Mouse (Mus musculus) heart, adult 11 months (tissue): ENCODE results near the gene Pdk2.

Experiments used
- DNase-seq: peaks from one replicate; pipeline ENCODE4 v3.0.0; 2022

The Pdk2 gene

DNA sequence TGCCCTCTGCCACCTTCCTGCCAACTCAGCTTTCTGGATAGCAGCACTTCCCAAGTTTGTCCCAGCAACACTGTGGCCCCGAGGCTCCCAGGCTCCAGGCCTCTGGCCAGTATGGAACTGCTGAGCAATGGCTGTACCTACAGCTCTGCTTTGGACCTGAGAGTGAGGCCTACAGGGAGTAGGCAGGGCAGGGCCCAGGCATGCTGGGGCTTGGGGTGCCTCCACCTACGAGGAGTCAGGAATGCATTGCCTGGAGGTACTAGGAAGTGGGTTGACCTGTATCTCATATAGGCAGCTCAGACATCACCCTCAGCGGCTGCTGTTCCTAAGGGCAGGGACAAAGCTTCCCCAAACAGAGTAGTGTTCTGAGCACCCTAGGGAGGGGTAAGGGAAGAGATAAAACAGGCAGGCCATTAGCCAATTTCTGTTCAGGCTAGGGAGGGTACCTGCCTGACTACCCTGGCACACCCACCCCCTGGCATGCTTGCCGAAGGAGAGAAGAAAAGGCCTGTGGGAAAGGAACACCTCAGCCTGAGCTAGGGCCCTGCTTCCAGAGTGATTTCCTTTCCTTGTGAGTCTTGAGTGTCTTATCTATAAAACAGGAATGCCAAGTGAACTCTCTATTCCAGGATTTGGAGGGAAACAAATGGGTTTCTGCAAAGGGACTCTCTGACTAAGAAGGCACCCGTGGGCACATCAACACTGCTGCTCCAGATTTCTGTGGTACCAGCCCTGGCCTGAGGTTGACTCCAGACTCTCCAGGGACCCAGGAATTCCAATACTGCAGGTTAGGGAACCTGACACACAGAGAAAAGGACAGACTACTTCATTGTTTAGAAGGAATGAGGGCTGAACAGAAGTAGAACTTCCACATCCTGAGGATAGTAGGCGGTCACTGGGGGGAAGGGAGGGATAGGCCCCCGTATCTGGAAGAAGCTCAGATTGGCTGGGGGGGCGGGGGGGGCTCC lies 29.3 kb upstream of the Pdk2 start:
- DNase-seq: peak; percentile 92

GRCm38 (mm10) chr11:95069226-95069957 lies 28.2 kb upstream of the Pdk2 start:
- peak; percentile 83 for DNase-seq

DNA sequence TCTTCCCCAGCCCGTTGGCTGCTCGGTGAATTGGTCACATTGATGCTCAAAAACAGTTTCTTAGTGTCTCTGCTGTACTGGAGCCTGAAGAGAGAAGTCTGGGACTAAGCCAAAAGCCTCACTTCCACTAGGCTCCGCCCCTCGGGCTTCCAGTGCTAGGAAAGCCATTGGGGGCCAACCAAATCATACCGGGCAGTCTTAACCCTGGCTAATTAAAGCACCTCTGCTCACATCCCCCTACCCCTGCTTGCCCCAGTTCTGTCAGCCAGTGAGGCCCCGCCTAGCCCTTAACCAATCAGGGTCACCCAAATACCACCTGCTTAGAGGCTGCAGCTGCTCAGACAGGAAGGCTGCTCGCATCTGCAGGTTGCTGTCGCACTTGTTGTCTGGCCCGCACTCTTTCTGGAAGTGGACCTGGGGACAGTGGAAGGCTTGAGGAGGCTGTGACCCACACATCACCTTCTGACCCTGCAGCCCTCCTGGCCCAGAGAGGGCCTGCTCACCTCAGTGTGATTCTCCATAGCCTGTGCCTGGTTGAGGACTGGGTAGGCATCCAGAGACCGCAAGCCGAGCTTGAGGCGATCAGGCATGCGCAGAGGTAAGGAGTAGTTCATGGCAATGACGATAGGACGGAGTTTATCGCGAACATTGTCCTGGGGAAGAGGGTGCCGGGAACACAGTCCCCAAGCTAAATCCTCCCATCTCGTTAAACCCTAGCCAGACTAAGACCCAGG lies 15.8 kb upstream of the Pdk2 start:
- peak; percentile 74 for DNase-seq

DNA sequence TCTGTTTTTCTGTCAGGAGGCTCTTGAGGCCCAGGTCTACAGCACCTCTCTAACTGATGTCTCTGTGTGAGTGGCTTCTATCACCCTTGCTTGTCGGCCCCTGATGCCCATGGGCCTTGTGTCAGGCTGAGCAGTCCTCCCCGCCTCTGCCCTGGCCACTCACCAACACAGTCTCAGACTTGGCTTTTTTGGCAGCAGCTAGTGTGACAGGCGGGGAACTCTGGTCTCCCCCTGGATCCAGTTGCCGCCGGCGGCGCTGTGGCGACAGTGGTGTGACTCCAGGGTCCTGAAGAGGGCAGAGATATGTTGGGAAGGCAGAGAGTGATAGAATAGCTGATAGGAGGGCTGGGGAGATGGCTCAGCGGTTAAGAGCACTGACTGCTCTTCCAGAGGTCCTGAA lies 11.9 kb upstream of the Pdk2 start:
- DNase-seq: peak; percentile 86

DNA sequence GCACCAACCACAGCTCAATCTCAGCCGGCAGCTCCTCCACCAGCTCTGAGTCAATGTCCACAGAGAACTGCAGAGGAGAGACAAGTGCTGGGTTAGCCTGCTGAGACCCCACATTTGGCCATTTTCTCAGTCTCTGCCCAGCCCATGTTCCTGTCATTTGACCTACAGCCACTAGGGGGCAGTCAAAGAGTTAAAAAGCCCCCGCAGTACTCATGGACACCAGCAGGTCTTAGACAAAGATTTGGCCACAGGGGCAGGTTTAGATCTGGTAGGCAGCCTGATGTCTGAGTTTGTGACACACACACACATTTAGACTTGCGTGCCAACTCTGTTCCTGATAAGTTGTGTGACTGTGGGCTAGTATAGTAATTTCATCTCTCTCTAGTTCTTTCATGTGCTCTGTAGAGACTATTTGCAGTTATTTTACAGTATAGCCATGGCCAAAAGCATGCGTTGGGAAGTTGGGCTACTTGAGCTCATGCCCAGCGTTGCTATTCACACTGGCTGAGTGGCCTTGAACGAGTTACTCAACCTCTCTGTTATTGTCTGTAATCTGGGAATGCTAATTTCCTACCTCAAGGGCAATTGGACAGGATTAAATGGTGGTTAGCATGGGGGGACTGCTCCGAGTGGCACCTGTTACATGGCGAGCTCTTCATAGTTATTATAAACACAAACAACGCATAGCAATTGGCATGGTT lies 6.0 kb upstream of the Pdk2 start:
- peak; percentile 95 for DNase-seq

- DNase-seq: no peak
Observed at GRCm38 (mm10) chr11:95044185-95044870, 3.2 kb upstream of the Pdk2 start.

DNA sequence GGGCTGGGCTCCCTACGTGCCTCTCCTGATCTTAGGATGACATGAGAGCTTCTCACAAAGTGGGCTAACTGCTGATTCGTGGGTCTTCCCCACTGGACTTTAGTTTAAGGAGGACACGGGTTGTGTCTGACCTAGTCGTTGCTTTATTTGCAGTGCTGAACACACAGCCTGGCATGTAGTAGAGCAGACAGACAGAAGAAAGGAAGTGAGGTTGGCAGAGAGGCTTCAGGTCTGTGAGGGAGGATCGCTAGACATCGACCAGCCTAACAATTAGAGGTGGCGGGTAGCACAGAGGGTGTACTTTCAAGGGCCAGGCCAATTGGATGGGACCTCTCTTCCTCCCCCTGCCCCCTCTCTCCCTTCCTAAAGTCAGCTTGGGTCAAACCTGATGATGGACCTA lies 2.5 kb upstream of the Pdk2 start:
- no peak for DNase-seq

- DNase-seq: no peak
Observed at GRCm38 (mm10) chr11:95043060-95043459, 1.9 kb upstream of the Pdk2 start.

GRCm38 (mm10) chr11:95042096-95042495 lies 942 bp upstream of the Pdk2 start:
- DNase-seq: peak; percentile 98

- DNase-seq: peak; percentile 99
Observed at GRCm38 (mm10) chr11:95040491-95041138, 539 bp downstream of the Pdk2 start.

DNA sequence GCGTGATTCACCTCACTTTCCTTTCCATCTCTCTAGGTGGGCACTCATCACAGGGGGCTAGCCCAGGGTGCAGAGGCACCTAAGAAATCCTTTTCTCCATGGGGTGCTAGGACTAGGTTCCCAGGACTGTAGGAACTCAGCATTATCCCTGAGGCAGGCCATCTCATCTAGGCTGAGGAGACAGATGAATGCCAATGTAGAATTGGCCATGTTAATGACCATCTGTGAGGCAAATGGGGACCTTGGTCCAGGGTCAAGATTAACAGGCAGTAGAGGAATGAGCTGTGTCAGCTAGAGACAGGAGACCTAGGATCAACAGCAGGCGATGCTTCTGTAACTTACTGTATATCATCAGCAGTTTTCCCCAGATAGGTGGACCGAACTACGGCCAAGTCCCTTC lies 1.4 kb downstream of the Pdk2 start:
- no peak for DNase-seq

DNA sequence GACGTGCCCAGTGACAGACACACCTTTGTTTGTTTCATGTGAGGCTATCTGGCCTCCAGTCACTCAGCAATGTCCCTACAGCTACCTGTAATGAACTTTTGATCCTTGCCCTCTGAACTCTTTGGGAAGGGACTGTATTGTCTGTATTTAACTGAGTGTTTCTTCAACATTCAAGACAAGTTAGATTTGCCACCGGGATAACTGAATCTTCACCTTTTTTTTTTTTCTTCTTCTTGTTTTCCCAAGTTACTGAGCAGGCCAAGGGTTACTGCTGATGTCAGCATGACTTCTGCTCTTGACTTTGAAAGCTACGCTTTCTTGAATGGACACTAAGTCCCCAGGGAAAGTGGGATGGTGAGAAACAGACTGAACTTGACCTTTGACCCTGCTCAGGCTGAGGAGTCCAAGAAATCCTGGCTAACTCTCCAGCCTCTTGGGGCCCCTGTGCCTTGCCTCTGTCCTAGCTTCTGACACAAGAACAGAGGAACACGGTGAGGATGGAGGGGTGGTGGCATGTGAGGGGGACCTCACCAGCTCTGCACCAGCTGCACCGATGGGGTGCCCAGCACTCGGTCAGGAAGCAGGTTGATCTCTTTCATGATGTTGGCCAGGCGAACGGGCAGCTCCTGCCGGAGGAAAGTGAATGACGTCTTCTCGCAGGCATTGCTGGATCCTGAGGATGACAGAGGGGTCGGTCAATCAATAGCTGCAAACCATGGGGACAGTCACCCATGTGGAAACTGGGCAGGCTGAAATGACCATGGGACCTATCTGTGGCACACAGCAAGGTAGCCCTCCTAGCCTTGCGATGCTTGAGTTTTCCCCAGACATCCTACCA lies 2.1 kb downstream of the Pdk2 start:
- DNase-seq: peak; percentile 94

DNA sequence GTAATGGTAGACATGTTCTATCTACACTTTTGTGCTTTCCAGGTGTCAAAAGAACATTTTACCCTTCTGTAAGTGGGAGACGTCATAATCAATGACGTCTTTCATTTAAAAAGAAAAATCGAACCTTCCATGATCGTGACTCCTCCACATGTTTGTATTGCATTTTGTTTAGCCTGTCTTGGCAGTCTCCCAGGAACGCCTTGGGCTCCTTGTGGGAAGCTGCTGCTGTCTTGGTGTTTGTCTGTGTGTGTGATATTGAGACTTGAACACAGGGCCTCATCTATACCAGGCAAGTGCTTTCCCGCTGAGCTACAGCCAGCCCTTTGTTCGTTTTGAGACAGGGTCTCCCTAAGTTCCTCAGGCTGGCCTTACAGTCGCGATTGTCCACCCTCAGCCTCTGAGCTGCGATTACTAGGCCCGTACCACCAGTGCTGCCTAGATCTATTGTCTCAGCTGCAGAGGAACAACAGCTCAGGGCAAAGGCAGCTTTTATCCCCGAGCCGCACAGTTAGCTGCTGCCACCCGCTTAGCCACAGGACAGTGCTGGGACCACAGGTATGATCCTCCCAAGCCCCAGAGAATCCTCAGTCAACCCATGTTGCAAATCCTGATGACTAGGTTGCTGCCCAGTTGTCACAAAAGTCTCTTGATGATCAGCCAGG lies 2.9 kb downstream of the Pdk2 start:
- no peak for DNase-seq

DNA sequence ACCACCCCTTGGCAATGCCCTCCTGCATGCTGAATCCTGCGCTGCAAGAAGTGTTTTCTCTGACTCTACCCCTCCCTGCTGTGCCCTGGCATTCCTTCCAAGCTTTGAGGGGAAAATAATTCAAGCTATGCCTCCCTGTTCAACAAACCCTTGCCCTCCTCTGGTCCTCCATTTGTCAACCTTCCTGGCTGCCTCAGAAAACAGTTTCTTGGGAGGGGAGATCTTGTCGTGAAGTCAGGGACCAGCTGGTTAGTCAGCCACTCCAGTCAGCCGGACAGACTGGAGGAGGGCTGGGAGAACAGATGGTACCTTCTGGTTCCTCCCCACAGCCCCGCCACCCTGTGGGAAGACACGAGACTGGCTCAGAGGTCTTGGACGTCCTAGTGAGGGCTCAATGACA lies 3.8 kb downstream of the Pdk2 start:
- no peak for DNase-seq

- no peak for DNase-seq
Observed at GRCm38 (mm10) chr11:95036521-95036920, 4.6 kb downstream of the Pdk2 start.

GRCm38 (mm10) chr11:95034902-95035301 lies 6.3 kb downstream of the Pdk2 start:
- no peak for DNase-seq

- no peak for DNase-seq
Observed at GRCm38 (mm10) chr11:95033617-95034016, 7.5 kb downstream of the Pdk2 start.

- no peak for DNase-seq
Observed at GRCm38 (mm10) chr11:95032945-95033344, 8.2 kb downstream of the Pdk2 start.

DNA sequence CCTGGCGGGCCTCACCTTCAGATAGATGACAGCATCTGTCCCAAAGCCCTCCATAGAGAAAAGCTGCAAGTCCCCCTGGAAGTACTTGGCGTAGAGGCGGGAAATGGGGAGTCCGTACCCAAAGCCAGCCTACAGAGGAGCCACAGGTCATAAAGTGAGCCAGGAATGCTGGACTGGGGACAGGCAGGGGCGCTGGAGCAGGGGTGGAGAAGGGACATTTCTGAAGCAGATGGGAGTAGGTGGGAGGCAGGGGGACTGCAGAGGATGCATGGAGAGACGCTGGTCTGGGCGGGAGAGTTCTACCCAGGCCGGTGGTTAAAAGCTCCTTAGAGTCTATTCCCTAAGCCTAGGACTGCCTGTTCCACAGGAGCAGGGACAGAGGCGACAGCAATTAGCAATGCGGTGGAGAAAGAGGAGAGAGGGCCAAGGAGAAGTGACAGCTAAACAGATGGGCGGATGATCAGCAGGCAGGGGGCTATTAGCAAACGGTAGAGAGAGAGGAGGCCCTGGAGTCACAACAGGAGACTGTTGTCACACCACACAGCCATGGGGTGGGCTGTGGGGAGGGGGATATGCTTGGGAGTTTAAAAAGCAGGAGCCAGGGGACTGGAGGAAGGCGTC lies 13.2 kb downstream of the Pdk2 start:
- DNase-seq: no peak

GRCm38 (mm10) chr11:95026849-95027248 lies 14.3 kb downstream of the Pdk2 start:
- no peak for DNase-seq
